Mouse (Mus musculus) heart, postnatal 14 days (tissue): ENCODE measurements around the gene March5. TPM values are rescaled to one million over a fixed set of nuclear protein-coding genes. Genes with fewer than 3 reads are reported as not detected.
A peak's percentile ranks its signal among the peaks of the same experiment; 100 is the strongest.
"Not testable (repeated sequence)": the region's sequence is repeated elsewhere in the genome, so short reads cannot be mapped to it uniquely, and the experiment has no call there.

Source experiments
- DNase-seq, 2 experiments: peaks; one replicate each; pipeline ENCODE4 v3.0.0; 2021 to 2022
- intact Hi-C: fragments of 180-260 bp; cut with DNase I; formaldehyde crosslinking; loops from one replicate; pipeline ENCODE4 v1.15.1; 2025
- long read RNA-seq, 2 experiments: library from polyadenylated mRNA; stranded (forward); transcript quantifications; one replicate each; pipeline ENCODE4 v2.0.0; 2021
- total RNA-seq, 2 experiments: library from RNA; stranded (reverse); gene quantifications; 2 replicates each; pipeline ENCODE4 v1.2.3; 2021

Gene March5
- total RNA-seq, result 10 to 100 TPM; 83.4 to 84.3 TPM
- long read RNA-seq, experiment 1, transcript March5-202 (5 exons, 1,293 nt), result minor isoform, 7 of 174 reads
- long read RNA-seq, experiment 1, transcript March5-201 (6 exons, 1,809 nt), result major isoform, 149 of 174 reads
- long read RNA-seq, experiment 1, partial matches to known transcripts, result 4 of 174 reads
- long read RNA-seq, experiment 1, other reads (novel, unspliced or antisense), result 14 of 174 reads
- long read RNA-seq, experiment 2, transcript March5-201 (6 exons, 1,809 nt), result major isoform, 95 of 108 reads
- long read RNA-seq, experiment 2, partial matches to known transcripts, result 0 of 108 reads
- long read RNA-seq, experiment 2, other reads (novel, unspliced or antisense), result 9 of 108 reads

DNA sequence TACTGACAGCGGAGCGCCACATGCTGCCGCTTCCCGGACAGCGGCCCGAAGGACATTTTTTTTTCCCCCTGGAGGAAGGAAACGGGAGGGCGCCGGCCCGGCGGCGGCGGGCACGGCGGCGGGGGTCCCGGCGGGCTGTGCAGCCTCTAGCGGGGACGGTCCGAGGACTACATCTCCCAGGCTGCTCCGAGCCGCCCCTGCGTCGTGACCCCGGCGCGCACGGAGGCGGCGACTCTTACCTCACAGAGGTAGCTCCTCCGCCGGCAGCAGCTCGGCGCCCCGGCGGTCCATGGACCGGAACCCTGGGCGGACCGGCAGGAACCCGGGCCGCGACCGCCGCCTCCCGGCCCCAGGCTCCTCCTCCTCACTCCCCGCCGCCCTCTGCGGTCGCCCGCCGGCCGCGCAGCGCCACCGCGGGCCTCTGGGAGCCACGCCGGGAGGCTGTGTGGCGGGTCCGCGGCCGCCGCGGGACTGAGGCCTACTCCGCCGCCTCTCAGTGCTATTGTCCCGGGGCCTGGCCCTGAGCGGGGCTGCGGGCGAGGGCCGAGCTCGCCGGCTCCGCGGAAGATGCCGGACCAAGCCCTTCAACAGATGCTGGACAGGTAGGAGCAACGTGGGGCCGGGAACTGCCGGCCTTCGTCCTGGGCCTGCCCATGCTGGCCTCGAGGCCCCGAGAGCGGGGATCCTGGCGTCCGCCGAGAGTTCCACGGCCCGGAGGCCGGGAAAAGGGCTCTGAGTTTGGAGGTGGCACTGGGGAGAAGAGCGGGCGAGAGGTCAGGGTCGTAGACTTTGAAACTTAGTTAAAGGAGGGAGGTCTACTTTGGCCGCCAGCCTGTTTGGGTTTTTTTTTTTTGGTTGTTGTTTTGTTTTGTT lies at the start of gene March5:
March5 (plus strand) TSS at position 241 of the 873 bp plus-strand sequence.
- intact Hi-C loops, result loop anchor here (2.0 kb wide), 2 partner anchors 33 to 157 kb away; no protein-coding TSS in a partner anchor
- peak; percentile 90 to 93 for DNase-seq

DNA sequence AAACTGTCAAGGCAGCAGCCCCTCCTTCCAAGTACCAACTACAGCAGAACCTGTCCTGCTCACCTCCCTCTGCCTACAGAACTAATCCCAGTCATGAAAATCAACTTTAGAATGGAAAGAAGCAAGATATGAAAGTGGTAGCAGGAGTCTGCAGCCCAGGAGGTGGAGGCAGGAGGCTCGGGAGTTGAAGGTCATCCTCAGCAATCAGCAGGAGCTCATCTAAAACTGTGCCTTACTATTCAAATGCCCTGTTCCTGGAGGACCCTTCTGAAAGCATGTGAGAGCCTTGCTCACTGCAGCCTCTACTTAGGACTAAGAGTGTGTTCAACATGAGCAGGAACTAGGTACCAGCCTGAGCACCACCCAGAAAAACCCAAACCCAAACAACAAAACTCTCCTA lies 35.2 kb upstream of the March5 start:
- intact Hi-C loops, result loop anchor here (5.0 kb wide), 2 partner anchors 40 to 95 kb away; no protein-coding TSS in a partner anchor
- no peak for DNase-seq

DNA sequence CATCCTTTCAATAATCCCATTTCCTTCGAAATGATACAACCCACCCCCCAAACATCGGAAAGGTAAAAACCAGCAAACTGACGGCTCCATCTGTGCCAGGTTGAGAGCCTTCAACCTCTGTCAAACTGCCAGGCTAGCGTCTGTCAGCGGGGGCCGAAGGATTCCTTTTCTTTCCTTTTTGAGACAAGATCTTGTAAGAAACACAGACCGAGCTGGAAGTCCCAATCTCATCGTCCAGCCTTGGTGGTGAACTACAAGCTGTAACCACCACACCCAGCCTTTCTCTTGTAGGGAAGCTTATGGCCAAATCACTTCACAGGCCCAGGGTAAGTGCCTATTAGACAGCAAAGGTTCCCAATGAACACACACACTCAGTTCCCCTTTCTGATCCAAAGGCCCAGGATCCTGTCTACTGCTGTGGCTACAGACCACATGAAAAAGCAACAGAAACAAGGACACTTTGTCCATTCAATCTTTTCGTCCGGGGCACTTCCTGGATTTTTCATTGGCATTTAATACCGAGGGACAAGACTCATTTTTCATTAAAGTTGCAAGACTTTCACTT lies 34.7 kb upstream of the March5 start:
- no peak for DNase-seq
- intact Hi-C loops, result loop anchor here (5.0 kb wide), 2 partner anchors 40 to 95 kb away; no protein-coding TSS in a partner anchor

DNA sequence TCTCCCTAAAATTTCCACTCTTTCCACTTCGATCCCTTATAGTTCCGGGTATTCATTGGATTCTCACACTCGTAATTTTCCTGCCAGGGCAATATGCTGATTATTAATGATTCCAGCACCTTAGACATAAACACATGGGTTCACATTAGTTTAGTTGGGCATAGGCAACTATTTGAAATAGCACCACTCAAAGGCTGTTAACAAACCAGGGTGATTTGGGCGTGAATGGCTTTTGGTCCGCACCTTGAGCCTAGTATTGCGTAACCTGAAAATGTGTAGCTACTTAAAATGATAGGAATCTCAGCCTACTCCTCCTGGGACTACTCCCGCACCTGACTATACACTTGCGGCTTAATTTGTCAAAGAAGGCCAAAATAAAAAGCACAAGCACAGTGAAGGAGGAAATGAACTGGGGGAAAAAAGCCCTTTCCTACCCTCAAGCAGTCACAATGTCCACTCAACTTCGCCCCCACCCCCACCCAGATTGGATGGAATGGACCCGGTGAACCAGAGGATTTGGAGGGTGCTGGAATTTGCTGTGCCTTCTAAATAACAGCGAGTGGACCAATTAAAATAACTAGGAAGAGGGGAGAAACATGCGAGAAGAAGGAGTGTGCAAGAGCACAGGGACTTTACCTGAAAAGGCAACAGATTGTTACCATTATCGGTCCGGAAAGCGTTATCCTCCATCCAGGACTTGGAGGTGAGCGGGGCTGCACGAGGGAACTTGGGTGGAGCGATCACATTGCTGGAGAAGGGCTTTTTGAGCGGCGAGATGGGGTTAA lies 33.8 kb upstream of the March5 start:
- intact Hi-C loops, result loop anchor here (2.0 to 5.0 kb wide), 3 partner anchors 33 to 96 kb away; partner anchors contain the start of gene March5
- no peak for DNase-seq

DNA sequence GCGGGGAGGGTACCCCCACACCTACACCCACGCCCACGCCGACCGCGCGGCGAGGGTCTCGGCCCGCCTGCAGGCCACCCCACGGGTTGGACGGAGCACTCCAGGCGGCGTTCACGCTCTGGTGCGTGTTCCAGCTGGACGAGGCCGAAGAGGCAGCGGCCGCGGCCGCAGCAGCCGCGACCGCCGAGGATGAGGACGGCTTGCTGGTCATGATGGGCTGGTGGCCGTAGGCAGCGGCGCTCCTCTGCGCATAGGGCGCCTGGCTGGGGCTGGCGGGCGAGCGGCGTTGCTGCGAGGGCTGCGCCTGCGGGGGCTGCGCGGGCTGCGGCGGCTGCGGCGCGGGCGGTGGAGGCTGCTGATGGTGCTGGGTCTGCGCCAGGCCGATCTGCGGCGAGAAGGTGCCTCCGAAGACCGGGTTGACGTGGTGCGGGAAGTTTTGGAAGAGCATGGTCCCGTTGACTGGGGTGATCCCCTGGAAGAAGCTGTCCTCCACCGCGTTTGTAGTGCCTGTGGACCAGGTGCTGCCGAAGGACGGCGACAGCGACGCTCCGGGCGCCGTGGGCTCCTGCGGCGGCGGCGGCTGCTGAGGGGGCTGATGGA lies 33.1 kb upstream of the March5 start:
- intact Hi-C loops, result loop anchor here (2.0 to 5.0 kb wide), 3 partner anchors 33 to 97 kb away; partner anchors contain the start of gene March5
- DNase-seq, result peak; percentile 63 to 68

DNA sequence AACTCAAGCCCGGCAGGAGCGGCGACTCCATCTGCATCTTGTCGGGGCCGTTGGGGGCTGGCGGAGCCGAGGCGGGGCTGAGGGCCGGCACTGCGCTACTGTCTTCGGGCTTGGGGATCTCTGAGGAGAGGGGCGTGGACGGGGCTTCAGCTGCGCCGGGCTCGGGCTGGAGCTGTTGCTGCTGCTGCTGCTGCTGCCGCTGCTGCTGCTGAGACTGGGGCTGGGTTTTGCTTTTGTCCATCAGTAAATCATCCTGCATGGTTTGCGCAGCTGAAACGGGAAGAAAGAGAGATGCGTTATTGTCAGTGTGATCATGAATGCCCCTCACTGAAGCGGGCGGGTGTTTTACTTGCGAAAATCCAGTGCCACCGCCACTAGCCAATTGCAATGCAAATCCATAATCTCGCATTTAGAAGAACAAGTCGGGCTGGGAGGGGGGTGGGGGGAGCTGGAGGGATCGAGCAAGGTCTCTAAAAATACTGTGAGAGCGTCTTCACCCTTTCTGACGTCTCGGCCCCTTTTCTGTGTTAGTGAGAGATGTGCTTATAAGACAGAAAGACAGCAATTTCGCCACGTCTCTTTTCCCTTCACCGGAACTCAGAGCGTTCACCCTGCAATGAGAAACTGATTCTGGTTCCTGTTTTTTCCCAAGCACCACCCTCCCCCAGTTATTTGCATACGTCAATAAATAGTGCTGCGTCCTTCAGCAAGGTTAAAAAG lies 32.5 kb upstream of the March5 start:
- intact Hi-C loops, result loop anchor here (2.0 to 5.0 kb wide), 3 partner anchors 32 to 98 kb away; partner anchors contain the start of gene March5
- DNase-seq, result peak; percentile 58

DNA sequence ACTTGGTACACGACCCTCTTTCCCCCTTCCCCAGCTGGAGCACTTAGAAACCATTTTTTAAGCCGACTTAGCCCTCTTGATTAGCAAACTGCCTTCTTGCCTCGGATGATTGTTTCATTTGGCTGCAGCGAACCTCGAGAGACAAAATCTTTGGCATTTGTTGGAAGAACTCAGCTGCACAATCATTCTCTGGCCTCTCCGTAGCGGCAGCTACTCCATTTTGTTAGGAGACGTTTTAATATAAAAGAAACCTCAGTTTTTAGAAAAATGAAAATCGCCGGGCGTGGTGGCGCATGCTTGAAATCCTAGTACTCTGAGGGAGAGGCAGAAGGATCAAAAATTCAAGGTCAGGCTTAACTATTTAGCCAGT lies 31.9 kb upstream of the March5 start:
- intact Hi-C loops, result loop anchor here (2.0 kb wide), 1 partner anchor 31 kb away; the partner anchor contains the start of gene March5
- DNase-seq, result no peak

DNA sequence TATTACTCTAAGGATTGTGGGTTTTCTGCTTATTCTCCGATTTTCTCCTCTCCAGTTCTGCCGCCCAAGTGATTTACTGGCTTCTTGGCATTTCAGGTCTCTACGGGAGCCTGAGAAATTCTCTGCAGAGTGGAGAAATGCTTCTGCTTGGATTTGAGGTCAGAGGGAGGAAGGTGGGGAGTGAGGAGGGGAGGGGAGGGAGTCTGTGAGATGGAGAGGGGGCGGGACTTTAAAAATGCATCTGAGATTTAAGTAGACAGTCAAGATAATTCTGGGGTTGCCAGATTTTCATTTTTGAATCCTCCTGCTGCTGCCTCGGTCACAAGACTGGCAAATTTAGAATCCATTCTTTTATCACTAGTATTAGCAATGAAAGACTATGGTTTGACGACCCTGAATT lies 31.4 kb upstream of the March5 start:
- no peak for DNase-seq
- intact Hi-C loops, result loop anchor here (2.0 kb wide), 1 partner anchor 31 kb away; the partner anchor contains the start of gene March5

DNA sequence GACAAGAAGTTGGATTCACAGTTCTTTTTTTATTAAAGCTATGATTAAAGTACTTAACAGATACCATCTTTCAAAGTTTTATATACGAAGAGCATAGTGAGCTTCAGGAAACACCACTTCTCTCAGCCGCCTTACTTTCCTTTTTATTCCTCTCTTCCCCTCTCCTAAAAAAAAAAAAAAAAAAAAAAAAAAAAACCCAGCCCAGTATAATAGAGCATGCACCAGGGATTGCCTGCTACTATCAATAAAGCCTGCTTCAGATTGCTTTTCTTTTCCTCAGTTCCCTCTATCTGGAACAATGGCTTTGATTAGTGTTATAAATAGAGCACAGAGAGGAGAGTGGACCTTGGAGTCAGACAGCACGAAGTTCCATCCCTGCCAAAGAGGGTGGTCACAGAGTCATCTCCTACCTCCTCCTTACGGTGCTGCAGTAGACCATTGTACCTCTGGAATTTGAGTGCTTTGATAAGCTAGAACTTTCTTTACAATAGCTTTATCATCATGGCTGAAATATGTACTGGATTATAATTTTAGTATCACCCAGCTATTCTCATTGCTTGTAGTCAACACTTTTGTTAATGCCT lies 30.4 kb upstream of the March5 start:
- no peak for DNase-seq
- intact Hi-C loops, result no loop called here

DNA sequence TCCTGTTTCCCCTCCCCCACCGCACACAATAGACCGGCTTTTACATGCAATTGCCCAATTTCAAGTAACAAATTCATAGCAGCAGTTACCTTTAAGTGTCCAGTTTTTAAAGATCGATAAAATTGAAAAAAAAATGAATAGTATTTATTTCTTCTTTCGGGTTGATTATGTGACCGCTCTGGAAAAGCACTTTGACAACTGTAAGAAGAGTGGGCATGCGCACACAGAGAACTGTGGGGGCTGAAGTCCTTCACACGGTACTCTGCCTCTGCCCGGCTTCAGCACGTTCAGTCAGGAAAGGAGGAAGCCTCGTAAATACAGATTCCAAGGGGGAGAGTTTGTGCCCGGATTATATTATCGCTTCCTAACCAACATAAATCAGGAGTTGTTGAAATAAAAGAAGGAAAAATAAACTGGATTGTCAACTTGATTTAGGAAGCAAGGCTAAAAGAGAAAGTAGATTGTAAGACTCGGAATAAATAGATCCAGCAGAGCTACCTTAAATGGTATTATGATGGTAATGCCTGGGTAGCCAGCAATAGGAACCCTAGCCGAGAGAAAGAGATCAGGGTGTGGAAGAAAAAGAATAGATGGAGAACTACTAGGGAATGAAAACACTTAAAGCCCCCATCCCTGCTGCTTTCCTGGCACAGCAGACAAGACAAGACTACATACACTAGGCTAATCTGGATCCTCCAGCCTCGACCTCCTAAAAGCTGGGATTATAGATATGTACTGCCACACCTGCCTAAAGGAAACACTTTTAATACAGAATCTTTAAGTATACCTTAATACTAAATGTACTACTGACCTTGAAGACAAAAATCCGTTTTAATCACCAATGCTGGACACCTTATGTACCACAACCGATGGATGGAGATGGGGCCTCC lies 29.3 kb upstream of the March5 start:
- peak; percentile 54 to 66 for DNase-seq
- intact Hi-C loops, result no loop called here

DNA sequence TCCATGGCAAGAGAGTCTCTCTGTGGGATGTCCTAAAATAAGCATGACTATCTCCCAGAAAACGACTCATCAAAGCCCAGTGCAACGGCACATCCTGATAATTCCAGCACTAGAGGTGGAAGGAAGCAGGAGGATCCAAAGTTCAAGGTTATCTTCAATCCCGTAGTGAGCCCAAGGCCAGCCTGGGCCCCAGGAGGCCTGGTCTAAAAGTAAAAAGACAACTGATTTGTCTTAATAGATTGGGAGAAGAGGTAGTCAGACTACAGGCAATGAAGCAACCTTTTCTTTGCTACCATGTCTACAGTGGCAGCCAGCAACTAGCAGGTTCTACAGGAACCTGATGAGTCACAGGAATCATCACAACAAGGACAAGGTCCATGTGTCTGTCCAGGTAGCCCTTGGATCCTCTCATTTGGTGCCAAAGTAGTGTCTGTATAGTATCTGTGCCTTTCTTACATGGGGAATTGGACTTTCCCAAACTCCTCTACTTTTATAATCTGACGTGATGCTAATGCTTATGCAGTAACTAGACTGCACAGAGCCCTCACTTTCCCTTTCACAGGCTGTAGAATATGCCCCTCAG lies 18.9 kb upstream of the March5 start:
- DNase-seq, result no peak
- intact Hi-C loops, result no loop called here

DNA sequence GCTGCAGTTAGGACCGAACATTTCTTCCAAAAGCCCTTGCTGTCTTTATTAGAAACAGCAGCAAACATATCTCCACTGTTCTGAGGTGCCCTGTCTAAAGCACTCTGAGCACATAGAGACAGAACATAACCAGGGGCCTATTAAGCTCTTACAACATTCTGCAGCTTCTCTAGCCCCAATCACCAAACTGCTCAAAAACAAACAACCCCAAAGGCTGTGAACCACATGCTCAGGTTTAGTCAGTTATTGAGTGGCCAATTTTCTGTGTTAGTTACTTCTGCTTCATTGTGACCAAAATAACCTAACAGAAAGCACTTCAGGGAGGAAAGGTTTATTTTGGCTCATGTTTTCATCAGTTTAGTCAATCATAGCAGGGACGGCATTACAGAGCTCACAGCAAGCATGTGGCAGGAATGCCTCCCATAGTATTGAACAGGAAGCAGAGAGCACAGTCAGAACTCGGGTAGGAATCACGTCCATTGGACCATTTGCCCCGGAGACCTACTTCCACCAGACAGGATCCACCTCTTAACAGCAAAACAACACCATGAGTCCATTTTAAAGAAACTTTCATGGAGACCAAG lies 14.8 kb upstream of the March5 start:
- intact Hi-C loops, result no loop called here
- DNase-seq, result no peak

DNA sequence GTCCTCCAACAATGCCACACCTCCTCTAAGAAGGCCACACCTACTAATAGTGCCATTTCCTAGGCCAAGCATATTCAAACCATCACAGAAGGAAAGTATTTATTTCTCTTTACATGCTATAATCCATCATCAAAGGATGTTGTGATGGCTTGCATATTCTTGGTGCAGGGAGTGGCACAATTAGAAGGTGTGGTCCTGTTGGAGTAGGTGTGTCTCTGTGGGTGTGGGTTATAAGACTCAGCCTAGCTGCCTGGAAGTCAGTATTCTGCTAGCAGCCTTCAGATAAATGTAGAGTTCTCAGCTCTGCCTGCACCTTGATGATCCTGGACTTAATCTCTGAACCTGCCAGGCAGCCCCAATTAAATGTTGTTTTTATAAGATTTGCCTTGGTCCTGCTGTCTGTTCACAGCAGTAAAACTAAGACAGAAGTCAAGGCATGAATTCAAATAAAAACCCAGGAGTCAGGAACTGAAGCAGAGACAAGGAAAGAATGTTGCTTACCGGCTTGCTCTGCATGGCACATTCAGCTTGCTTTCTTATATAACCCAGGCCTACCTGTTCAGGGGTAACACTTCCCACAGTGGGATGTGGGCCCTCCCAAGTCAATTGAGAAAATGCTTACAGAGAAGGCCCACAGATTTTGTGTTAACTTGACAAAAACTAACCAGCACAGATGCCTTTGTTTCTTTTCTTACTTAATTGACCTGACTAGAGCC lies 9.0 kb upstream of the March5 start:
- DNase-seq, result no peak
- intact Hi-C loops, result no loop called here

DNA sequence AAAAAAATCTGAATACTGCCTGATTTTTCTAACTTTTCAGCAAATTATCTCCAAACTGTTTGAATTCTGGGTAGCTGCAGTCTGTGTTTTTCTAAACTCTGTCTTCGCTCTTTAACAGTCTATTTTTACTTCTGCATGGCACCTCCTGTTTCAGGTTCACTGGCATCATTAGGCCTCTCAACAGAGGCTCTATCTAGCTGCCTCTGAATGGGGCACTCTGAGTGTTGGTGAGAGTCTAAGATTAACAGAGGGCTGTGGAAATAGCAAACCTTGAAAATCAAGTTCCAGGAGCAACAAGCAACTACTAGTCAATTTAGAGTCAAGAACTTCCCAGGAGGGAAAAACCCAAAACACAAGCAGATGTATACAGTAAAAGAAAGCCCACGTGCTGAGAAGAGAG lies 7.5 kb upstream of the March5 start:
- DNase-seq, result no peak
- intact Hi-C loops, result no loop called here

DNA sequence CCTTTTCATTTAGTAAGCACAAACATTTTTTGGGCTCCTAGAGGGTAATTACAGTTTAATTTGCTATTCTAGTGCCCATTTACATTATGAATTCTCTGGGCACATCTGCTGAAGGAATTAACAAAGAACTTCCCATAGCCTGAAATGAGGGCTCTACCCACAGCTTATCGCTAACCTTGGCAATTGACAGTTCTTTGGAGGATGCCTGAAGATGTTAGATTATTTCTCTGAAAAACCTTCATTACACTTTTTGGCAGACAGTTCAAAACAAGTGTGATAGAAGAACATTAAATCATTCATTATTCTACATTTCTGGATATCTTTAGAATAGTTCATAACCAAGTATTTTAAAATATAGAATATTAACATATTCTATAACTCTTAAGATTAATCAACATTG lies 4.0 kb upstream of the March5 start:
- intact Hi-C loops, result no loop called here

DNA sequence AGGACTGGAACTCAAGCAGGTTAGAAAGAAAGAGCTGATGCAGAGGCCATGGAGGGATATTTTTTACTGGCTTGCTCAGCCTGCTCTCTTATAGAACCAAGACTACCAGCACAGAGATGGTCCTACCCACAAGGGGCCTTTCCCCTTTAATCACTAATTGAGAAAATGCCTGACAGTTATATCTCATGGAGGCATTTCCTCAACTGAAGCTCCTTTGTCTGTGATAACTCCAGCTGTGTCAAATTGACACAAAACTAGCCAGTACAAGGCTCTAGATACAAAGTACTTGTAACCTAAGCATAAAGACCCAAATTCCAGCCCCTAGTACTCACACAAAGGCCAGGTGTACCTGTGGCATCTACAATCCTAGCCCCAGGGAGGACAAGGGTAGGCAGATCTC lies 2.2 kb upstream of the March5 start:
- intact Hi-C loops, DNase-seq: not testable (repeated sequence)

More for the DNA sequence above, 4.0 kb upstream of the March5 start:
- DNase-seq, result no peak
